Mouse (Mus musculus): ENCODE data around the gene Hist1h3c. TPM values are rescaled to one million over a fixed set of nuclear protein-coding genes. Genes with fewer than 3 reads are reported as not detected.

Gene Hist1h3c
- polyA plus RNA-seq, 1 experiment from 2014 or later, result 9.5 TPM

Small RNA genes within 50 kb of the gene (microRNA-seq; reads per million reads assigned to microRNA genes)
- gene Gm44314 (not detected), gene Gm44484 (not detected)

Other genes starting within 250 kb of the Hist1h3c start
- gene Hist1h4h, start 214.6 kb downstream of the Hist1h3c start, polyA plus RNA-seq (2016; fragmentation: Nextera tagmentation; extraction: Ambion mirVana), result 2.0 and 4.1 TPM in 2 replicates
- gene Hist1h2af, start 211.7 kb downstream of the Hist1h3c start, polyA plus RNA-seq (2016; fragmentation: Nextera tagmentation; extraction: Ambion mirVana), result 4.7 and 9.5 TPM in 2 replicates
- 5.5 and 5.6 TPM in 2 replicates for gene Hist1h3g, start 210.2 kb downstream of the Hist1h3c start, polyA plus RNA-seq (2016; fragmentation: Nextera tagmentation; extraction: Ambion mirVana)
- 1.00 and 1.0 TPM in 2 replicates for gene Hist1h2bh, start 202.2 kb downstream of the Hist1h3c start, polyA plus RNA-seq (2016; fragmentation: Nextera tagmentation; extraction: Ambion mirVana)
- 1.1 and 1.5 TPM in 2 replicates for gene Hist1h3f, start 201.6 kb downstream of the Hist1h3c start, polyA plus RNA-seq (2016; fragmentation: Nextera tagmentation; extraction: Ambion mirVana)
- 1.7 TPM in 1 of 2 replicates, not detected in the other for gene Hist1h4f, start 194.0 kb downstream of the Hist1h3c start, polyA plus RNA-seq (2016; fragmentation: Nextera tagmentation; extraction: Ambion mirVana)
- gene Hist1h1d, start 192.3 kb downstream of the Hist1h3c start, polyA plus RNA-seq (2016; fragmentation: Nextera tagmentation; extraction: Ambion mirVana), result 0.58 and 0.63 TPM in 2 replicates
- gene Hist1h3e, start 183.2 kb downstream of the Hist1h3c start, polyA plus RNA-seq (2016; fragmentation: Nextera tagmentation; extraction: Ambion mirVana), result 5.1 and 7.2 TPM in 2 replicates
- 85.6 and 104 TPM in 2 replicates for gene Hist1h2ae, start 174.4 kb downstream of the Hist1h3c start, polyA plus RNA-seq (2016; fragmentation: Nextera tagmentation; extraction: Ambion mirVana)
- 4.5 and 6.4 TPM in 2 replicates for gene Hist1h2bg, start 174.2 kb downstream of the Hist1h3c start, polyA plus RNA-seq (2016; fragmentation: Nextera tagmentation; extraction: Ambion mirVana)
- gene Hist1h2bf, start 171.4 kb downstream of the Hist1h3c start, polyA plus RNA-seq (2016; fragmentation: Nextera tagmentation; extraction: Ambion mirVana), result 3.8 TPM in 2 replicates
- 0.67 and 1.3 TPM in 2 replicates for gene Hist1h2ad, start 171.2 kb downstream of the Hist1h3c start, polyA plus RNA-seq (2016; fragmentation: Nextera tagmentation; extraction: Ambion mirVana)
- 6.2 and 10.8 TPM in 2 replicates for gene Hist1h3d, start 169.8 kb downstream of the Hist1h3c start, polyA plus RNA-seq (2016; fragmentation: Nextera tagmentation; extraction: Ambion mirVana)
- gene Hist1h4d, start 164.0 kb downstream of the Hist1h3c start, polyA plus RNA-seq (2016; fragmentation: Nextera tagmentation; extraction: Ambion mirVana), result 95.1 and 103 TPM in 2 replicates
- gene Hist1h2be, start 124.5 kb downstream of the Hist1h3c start, polyA plus RNA-seq (2016; fragmentation: Nextera tagmentation; extraction: Ambion mirVana), result 3.1 and 3.2 TPM in 2 replicates
- 18.0 and 22.4 TPM in 2 replicates for gene Hist1h1e, start 123.0 kb downstream of the Hist1h3c start, polyA plus RNA-seq (2016; fragmentation: Nextera tagmentation; extraction: Ambion mirVana)
- 1.3 TPM in 2 replicates for gene Hist1h2ac, start 61.7 kb downstream of the Hist1h3c start, polyA plus RNA-seq (2016; fragmentation: Nextera tagmentation; extraction: Ambion mirVana)
- gene Hist1h2bc, start 61.4 kb downstream of the Hist1h3c start, polyA plus RNA-seq (2016; fragmentation: Nextera tagmentation; extraction: Ambion mirVana), result 22.1 and 23.9 TPM in 2 replicates
- gene Hist1h1t, start 49.8 kb downstream of the Hist1h3c start, polyA plus RNA-seq (2016; fragmentation: Nextera tagmentation; extraction: Ambion mirVana), result not detected in 2 replicates
- 4.9 and 5.1 TPM in 2 replicates for gene Hist1h4c, start 47.1 kb downstream of the Hist1h3c start, polyA plus RNA-seq (2016; fragmentation: Nextera tagmentation; extraction: Ambion mirVana)
- 2.3 and 2.5 TPM in 2 replicates for gene Hfe, start 34.7 kb downstream of the Hist1h3c start, polyA plus RNA-seq (2016; fragmentation: Nextera tagmentation; extraction: Ambion mirVana)
- gene Hist1h1c, start 6.8 kb downstream of the Hist1h3c start, polyA plus RNA-seq (2016; fragmentation: Nextera tagmentation; extraction: Ambion mirVana), result 8.8 and 9.5 TPM in 2 replicates
- gene Hist1h2bb, start 1.1 kb upstream of the Hist1h3c start, polyA plus RNA-seq (2016; fragmentation: Nextera tagmentation; extraction: Ambion mirVana), result 2.3 and 2.4 TPM in 2 replicates
- 44.4 and 45.3 TPM in 2 replicates for gene Hist1h2ab, start 5.5 kb upstream of the Hist1h3c start, polyA plus RNA-seq (2016; fragmentation: Nextera tagmentation; extraction: Ambion mirVana)
- gene Hist1h3b, start 6.7 kb upstream of the Hist1h3c start, polyA plus RNA-seq (2016; fragmentation: Nextera tagmentation; extraction: Ambion mirVana), result 8.1 and 11.3 TPM in 2 replicates
- gene Hist1h4b, start 11.4 kb upstream of the Hist1h3c start, polyA plus RNA-seq (2016; fragmentation: Nextera tagmentation; extraction: Ambion mirVana), result 4.9 and 6.9 TPM in 2 replicates
- gene Hist1h4a, start 15.6 kb upstream of the Hist1h3c start, polyA plus RNA-seq (2016; fragmentation: Nextera tagmentation; extraction: Ambion mirVana), result 0.42 TPM in 1 of 2 replicates, not detected in the other
- 3.6 and 3.9 TPM in 2 replicates for gene Hist1h3a, start 16.8 kb upstream of the Hist1h3c start, polyA plus RNA-seq (2016; fragmentation: Nextera tagmentation; extraction: Ambion mirVana)
- gene Hist1h1a, start 18.1 kb upstream of the Hist1h3c start, polyA plus RNA-seq (2016; fragmentation: Nextera tagmentation; extraction: Ambion mirVana), result 1.7 and 2.7 TPM in 2 replicates
- gene Trim38, start 24.3 kb upstream of the Hist1h3c start, polyA plus RNA-seq (2016; fragmentation: Nextera tagmentation; extraction: Ambion mirVana), result 0.20 TPM in 1 of 2 replicates, not detected in the other
- not detected in 2 replicates for gene Slc17a2, start 61.4 kb upstream of the Hist1h3c start, polyA plus RNA-seq (2016; fragmentation: Nextera tagmentation; extraction: Ambion mirVana)
- gene Slc17a3, start 93.8 kb upstream of the Hist1h3c start, polyA plus RNA-seq (2016; fragmentation: Nextera tagmentation; extraction: Ambion mirVana), result not detected in 2 replicates
- not detected in 2 replicates for gene Slc17a1, start 122.1 kb upstream of the Hist1h3c start, polyA plus RNA-seq (2016; fragmentation: Nextera tagmentation; extraction: Ambion mirVana)
- gene Slc17a4, start 169.4 kb upstream of the Hist1h3c start, polyA plus RNA-seq (2016; fragmentation: Nextera tagmentation; extraction: Ambion mirVana), result not detected in 2 replicates
- not detected in 2 replicates for gene Hist1h2ba, start 188.6 kb upstream of the Hist1h3c start, polyA plus RNA-seq (2016; fragmentation: Nextera tagmentation; extraction: Ambion mirVana)
- gene Hist1h2aa, start 188.9 kb upstream of the Hist1h3c start, polyA plus RNA-seq (2016; fragmentation: Nextera tagmentation; extraction: Ambion mirVana), result not detected in 2 replicates
- 0.21 and 0.27 TPM in 2 replicates for gene Scgn, start 245.6 kb upstream of the Hist1h3c start, polyA plus RNA-seq (2016; fragmentation: Nextera tagmentation; extraction: Ambion mirVana)